Mouse (Mus musculus): ENCODE data around the gene Auts2.

GRCm38 (mm10) chr5:131544381-131544780 lies 998.8 kb downstream of the Auts2 start:
- TF ChIP-seq POLR2A (IDR thresholded peaks at IDR 0.05; ENCODE audit: borderline replicate concordance, extremely low read depth, low read depth, low read length) (no peak), CTCF (IDR thresholded peaks at IDR 0.05; ENCODE audit: insufficient read depth, low read length) (no peak)

All from lung, adult 2 months (tissue).